Mouse (Mus musculus) frontal cortex, adult 2 months (tissue): ENCODE measurements around the gene Tssk2. TPM values are rescaled to one million over a fixed set of nuclear protein-coding genes. Genes with fewer than 3 reads are reported as not detected.

Experiments
- DNase-seq, 2 experiments: peaks; one replicate each; pipeline ENCODE4 v3.0.0; 2022; ENCODE audit warnings: low spot score in 1 of 2; ENCODE audit errors: extremely low spot score in 1 of 2
- polyA plus RNA-seq: library from polyadenylated mRNA; depleted of rRNA; stranded (reverse); fragments of >200 nt; gene quantifications from 2 replicates; pipeline ENCODE4 v1.2.3, GENCODE M21; 2012; rRNA removed

Tssk2 gene
- not detected in 2 replicates for polyA plus RNA-seq

DNA sequence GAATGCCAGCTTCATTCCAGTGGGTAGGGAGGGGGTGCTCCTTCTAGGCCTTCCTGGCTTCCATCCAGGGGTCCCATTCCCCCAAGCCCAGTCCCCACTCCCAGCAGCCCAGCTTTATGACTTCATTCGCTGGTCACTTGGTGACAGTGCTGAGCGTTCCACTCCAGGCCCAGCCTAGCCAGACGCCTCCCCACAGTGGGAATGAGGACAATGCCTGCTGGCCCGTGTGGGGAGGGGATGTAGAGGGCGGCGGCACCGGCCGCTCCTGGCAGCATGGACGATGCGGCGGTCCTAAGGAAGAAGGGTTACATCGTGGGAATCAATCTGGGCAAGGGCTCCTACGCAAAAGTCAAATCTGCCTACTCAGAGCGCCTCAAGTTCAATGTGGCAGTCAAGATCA is at the start of gene Tssk2, which contains the start of gene Dgcr2:
TSS of gene Tssk2 (plus strand) at position 176 of the 400 bp plus-strand sequence.
TSS of gene Dgcr2 (minus strand) at position 101 of the 400 bp plus-strand sequence.
- no peak for DNase-seq

DNA sequence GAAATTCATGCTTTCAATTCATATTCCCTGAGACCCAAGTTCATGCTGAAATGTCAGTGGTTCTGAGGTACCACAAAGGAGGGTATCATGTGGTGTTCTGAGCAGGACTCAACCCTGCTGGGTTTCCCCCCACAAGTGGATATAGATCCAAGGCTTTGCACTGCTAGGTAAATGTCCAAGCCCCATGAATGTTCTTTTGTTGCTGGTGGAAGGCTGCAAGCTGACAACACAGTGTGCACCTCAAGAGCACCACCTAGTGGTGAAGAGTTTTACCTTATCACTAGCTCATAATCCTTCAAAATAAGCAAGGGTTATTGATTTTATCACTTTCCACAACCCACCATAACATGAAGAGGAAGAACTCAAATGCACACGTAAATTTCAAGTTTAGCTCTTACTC is 49.5 kb upstream of the Tssk2 start:
- peak in 1 of 2 experiments; percentile 89 for DNase-seq

DNA sequence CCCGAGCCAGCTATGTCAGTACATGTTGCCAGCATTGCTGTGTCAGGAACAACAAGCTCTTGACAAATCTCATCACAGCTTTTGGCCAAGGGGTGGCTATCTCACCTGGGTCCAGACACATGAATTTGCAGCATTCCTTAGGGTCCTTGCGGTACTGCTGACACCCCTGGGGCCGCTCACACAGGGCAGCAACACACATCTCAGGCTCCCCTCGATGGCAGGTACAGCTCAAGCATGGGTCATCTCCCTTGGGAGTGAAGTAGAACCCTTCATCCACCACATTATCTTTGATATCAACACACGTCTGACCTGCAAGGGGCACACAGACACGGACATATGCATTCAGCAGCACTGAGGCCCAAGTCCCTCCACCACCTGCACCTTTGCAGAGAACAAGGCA is 49.0 kb upstream of the Tssk2 start:
- no peak for DNase-seq

DNA sequence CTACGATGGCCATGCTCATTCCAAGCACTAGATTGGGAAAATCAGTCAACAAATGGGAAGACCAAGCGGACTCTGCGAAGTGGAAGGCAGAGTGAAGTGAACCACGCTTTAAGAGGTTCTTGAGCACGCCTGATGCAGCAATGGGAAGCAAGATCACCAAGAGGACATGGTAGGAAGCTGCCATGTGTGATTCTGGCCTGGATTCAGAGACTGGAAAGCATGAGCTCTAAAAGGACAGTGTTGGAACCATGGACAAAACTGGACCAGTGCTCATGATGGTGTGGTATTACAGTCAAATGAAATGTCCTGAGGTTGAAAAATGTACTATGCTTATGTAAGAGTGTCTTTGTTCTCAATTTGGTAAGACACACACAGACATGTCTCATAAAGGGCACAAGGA is 47.1 kb upstream of the Tssk2 start:
- no peak for DNase-seq

DNA sequence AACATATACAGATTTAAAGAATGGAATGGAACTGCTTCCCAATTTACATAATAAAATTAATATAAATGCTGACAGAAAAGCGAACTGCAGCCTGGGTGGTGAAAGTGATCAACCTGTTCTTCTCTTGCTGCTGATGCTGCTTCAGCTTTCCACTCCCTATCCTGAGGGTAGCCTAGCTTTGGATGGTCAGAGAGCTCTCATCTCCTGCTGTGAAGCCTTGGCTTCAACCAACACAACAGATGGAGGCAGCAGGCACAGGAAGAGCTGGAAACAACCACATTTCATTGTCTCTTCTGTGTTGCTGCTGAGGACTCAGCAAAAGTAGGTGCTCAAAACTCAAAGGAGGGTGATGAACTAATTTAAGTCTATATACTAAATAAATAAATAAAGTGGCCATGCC is 46.6 kb upstream of the Tssk2 start:
- DNase-seq, result no peak

DNA sequence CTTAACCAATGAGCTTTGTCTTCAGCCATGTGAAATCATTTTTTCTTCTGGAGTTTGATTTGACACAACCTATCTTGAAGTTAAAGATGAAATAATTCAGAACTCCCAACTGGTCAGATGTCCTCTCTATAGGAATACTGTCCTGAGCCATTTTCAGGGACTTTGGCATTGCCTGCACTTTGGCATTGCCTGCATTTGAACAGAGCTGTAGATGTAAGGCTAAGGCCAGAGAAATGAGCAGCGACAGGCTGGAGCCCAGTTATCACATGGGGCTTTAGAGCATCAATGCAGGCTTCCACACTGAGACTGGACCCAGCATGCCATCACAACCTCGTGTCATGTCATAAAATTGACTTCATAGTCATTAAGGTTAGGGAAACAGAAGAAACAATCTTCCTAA is 45.2 kb upstream of the Tssk2 start:
- no peak for DNase-seq

DNA sequence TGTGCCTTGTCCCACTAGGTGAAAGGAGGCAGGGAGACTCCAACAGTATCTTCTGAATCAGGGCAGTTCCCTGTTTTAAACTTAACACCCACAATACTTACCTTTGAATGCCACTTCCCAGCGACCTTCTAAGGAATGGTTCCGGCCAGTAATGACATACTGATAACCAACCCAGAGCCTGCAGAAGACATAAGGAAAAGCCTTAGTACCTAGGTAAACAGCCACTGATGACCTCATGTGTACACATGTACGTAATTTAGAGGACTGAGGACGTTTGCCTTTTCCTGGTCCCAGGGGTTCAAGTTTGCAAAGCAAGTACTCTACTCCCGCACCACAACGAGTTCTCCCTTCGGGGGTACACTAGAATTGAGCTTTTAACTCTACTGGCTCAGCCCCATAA is 41.3 kb upstream of the Tssk2 start:
- DNase-seq, result no peak

DNA sequence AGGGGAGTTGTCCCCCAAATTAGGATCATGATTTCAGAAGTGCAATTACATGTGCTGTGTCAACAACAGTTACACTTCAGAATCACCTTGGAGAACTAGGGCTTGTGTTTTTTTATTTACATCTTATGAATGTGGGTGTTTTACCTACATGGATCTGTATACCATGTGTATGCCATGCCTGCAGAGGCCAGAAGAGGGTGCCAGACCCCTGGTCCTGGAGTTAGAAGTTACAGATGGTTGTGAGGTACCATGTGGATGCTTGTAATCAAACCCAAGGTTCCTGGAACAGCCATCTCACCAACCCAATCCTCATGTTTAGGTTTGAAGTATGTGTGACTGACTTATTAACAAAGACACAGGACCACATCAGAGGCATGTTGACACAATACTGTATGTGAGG is 39.8 kb upstream of the Tssk2 start:
- no peak for DNase-seq

DNA sequence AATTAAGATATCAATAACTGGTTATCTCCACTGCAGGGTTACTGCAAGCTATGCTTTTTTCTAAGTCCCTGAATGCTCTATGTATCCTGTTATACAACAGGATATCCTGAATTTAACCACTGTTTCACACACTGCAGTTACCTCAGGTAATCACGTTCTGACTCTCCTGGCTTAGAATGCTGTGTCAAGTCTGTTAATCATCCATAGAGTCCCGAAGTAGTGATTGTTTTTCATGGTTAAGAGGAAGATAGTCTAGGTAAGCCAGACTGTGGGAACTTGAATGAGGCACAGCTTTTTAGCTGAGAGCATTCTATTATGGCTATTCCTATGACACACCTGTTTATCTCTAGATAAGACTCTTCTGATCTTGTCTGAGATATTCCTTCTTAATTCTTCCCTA is 33.1 kb upstream of the Tssk2 start:
- no peak for DNase-seq

DNA sequence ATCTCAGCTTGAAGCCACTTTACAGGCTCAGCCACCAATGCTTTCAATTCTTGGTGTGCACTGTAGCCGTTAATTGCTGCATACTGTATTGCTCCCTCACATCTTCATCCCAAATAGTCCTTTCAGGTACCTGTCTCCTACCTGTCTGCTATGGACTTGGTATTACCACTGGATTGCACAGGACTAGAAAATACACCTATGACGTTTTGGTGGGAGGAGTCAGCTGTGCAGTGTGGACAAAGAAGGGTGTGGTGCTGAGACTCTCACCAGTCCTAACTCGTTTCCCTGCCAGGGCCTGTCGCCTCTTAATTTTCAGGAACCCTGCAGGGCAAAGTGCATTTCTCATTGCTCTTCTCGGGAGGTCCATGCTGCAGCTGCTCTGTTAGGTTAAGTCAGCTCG is 32.7 kb upstream of the Tssk2 start:
- no peak for DNase-seq

DNA sequence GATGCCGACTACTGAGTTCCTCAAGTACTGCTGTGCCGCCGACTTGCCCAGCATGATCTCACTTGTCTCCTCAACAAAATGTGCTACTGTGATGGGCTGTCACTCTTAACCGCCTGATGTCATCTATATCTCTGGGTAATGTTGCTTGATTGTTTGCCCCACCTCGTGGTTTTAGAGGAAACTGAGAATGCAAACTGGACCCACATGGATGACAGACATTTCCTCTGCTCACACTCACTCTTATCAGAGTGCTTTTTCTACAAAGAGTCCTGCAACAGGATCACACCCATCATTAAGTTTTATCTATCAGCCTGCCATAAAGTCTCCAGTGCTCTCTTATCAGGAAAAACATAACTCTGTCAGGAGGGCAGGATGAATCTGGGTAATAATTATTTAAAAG is 27.2 kb upstream of the Tssk2 start:
- no peak for DNase-seq

DNA sequence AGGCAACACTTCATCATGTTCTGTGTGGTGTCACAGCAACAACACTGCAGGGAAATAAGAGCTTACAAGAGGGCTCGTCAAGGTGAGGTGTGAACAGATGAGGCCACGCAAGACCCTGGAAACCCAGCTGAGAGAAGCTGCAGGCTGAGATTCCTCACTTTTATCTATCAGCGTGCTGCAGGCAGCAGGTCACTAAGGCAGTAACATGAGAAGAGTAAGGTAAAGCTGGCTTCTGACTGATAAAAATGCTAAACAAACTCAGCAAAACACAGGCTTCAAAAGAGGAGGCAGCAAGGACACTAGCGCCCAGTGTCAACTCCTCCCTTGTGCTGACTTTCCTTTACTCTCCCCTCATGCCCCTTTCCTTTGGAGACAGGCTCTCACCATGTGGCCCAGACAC is 25.4 kb upstream of the Tssk2 start:
- no peak for DNase-seq

DNA sequence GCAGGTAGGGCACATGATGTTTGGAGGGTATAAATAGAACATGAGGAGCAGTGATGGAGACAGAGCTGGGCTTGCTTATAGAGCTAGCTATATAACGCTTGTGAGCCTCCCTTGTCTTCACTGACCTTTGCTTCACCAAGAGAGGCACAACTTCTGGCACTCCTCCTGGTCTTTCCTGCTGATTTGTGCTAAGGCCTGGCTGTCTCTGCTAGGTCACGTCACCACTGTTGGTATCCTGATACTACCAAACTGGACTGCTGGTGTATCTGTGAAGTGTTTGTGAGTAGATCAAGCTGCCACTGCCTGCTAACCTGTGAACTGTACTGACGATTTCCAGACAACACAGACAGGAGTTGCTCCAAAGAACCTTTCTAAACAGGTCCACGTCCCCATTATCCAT is 23.3 kb upstream of the Tssk2 start:
- DNase-seq, result no peak

DNA sequence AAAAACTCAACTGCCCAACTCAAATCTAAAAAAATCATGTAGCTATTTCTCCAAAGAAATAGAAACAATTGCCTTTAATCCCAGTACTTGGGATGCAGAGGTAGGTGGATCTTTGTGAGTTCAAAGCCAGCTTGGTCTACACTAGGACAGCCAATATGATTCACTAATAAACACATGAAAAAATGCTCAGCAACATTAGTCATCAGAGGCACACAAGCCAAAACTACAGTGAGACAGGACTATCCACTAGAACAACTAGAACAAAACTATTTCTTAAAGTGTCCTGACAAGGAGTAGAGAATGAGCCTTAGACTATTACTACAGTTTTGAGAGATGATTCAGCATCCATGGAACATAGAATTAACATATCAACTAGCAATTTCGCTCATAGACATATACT is 22.3 kb upstream of the Tssk2 start:
- no peak for DNase-seq

DNA sequence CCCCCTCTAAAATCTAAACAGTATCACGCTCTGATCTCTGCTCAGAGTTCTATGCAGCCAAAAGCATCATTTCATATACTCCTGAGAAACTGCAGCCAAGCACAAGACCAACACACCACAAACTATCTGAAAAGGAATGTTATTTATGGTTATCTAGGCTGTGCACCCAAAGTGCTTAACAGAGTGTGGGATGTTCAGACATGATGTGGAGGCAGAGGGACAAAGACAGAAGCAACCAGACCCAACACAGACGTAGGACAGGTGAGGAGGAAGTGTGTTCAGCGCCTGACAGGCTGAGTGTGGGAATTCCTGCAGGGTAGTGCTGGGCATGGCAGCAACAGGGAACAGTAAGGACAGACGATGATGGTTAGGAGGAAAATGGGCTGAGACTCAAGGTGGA is 18.9 kb upstream of the Tssk2 start:
- no peak for DNase-seq

DNA sequence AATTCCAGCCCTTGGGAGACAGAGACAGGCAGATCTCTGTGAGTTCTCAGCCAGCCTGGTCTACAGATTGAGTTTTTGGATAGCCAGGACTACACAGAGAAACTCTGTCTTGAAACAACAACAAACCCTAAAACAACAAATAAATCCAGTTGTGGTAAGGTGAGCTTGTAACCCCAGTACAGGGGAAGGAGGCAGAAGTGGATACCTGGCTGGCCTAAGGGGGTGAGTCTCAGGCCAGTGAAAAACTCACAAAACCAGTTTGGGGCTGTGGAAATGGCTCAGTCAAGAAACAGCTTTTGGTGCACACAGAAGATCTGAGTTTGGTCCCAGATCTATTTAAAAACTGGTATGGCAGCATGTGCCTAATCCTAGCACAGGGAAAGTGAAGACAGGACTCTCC is 16.2 kb upstream of the Tssk2 start:
- DNase-seq, result no peak

DNA sequence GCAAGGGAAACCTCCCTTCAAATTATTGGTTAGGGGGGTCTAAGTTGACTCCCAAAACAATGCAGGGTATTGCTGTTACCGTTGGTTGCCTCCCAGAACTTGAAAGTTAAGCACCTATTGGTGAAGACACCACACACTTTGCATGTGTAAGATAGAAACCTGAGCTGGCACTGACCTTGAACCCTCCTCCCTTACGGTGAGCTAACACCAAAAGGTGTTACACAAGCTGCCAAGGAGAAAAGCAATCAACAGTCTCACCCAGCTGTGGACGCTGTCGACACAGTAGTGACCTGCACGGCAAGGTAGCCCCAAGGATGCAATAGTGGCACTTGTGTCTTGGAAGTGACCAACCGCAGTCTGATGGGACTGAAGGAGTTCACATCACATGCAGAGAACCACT is 14.3 kb upstream of the Tssk2 start:
- DNase-seq, result no peak

DNA sequence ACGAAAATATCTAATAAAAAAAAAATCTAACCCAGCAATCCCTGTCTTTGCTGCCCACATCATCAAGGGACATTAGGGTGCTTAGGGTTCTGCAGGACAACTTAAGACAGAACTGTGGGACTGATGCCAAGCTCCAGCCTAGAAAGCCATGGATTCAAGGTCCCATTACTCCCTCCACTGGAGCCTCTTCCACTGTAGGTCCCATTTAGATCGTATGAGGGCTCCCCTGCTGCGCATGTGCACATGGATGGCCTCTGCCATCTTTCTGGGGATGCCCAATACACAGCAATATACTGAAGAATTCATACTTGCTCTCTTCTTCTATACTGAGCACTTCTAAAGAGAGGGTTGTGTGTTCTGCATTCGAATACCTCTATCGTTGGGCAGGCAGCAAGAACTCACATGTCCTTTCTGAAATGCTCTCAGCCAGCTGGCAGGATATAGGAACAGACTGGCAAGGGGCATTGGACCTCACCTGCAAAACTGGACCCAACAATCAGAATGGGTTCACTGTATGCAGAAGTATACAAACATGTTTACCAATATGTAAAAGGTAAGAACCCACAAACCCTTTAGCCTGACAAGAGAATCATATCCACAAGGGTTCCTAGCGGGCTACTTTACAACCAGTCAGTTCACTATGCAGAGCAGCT is 8.6 kb upstream of the Tssk2 start:
- no peak for DNase-seq

DNA sequence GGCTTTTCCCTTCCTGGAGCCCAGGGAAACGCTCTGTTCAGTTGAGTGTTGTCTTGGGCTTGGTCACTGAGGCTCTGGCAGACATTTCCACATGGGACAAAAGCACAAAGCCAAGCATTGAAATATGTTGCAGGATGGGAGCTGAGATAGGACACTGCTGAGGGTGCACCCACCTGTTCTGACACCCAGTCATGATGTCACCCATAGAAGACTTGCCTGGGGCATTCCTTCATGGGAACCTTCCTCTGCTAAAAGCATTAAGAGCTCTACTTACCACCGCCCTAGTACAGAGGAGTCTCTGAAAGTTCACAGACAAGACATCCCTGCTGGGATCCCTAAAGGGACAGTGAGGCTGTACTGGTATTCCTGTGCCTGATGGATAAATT is 8.1 kb upstream of the Tssk2 start:
- DNase-seq, result no peak

DNA sequence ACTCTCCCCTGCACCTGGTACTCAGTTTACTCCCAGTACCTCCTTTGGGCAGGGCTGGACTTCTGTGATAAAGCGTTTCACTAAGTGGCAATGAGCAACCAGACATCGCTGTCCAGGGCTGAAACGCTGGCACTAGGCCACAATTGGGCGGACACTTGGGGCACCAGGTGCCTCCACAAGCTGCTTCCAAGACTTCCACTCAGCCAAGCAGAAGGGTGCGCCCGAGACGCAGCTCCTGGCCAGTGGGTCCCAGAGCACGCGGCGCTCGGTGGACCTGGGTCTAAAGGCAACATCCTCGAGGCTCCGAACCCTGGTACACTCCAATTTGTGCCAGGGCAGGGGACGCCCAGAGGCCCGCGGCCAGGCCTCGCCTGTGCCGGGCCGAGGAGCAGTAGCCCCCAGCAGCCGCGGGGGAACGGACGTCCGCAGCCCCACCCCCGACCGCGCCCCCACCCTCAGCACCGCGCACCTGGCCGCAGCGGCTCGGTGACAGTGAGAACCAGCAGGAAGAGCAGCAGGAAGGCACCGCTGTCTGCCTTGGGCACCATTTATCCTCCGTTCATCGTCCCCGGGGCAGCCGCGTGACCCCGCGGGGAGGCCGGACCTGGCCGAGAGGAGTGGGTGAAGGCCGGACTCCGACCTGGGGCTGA is 7.4 kb upstream of the Tssk2 start:
- peak in 1 of 2 experiments; percentile 47 for DNase-seq

DNA sequence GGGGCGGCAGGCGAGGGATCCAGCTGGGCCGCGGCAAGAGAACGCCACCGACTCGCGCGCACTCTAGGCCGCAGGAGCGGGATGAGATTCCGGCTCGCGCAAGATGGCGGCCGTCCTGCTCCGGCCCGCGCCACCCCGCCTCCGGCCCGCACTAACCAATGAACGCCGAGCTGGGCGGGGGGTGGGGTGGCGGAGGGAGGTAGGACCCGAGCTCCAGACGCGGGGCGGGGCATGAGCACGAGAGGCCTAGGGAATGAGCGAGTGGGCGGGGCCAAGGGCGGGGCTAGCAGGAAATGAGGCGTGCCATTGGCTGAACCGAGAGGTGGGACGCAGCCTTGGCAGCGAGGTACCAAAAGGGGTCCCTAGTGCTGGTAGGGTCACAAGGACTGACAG is 6.9 kb upstream of the Tssk2 start, which contains the start of gene Gm20518:
TSS of gene Gm20518 (minus strand) at position 105 of the 393 bp plus-strand sequence.
- peak; percentile 97 to 99 for DNase-seq

DNA sequence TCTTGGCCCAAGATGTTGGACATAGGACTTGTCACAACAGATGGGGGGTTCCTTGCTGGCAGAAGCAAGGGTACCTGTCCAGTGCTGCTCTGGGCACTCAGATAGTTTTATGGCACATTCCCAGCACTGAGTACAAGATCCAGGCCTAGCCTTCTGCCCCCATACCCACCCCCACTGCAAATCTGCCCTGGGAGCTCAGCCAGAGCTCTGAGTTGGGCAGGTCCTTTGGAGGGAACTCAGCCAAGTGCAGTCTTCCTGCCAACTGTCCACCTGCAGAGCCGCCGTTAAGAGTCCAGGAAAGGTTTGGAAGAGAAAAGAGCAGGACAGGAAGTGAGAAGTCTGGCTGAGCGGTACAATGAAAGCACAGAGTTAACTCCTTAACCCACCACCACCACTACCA is 5.8 kb upstream of the Tssk2 start:
- DNase-seq, result no peak

DNA sequence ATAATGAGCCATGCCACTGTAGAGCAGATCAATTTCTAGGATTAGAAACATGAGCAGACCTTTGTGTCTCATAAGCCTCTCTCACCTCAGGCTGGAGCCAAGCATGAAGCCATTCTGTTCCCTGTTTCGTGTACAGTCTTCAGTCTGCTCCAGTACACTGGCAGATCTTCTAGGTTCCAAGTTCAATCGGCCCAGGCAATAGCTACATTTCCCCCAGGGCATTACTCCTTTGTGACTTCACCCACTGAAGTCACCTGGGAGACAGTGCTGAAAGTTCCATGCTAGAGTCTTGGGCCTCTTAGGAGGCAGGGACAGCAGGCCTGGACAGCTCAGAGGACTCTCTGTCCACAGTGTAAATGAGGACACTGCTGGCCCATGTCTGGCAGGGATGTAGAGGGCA is 4.5 kb upstream of the Tssk2 start, which contains the start of gene Tssk1:
TSS of gene Tssk1 (plus strand) at position 301 of the 400 bp plus-strand sequence.
- no peak for DNase-seq
